Mouse (Mus musculus): ENCODE data around the gene Rbpj. TPM values are rescaled to one million over a fixed set of nuclear protein-coding genes. Genes with fewer than 3 reads are reported as not detected.

The Rbpj gene
- polyA plus RNA-seq, 1 experiment from 2014 or later: 38.0 TPM

DNA sequence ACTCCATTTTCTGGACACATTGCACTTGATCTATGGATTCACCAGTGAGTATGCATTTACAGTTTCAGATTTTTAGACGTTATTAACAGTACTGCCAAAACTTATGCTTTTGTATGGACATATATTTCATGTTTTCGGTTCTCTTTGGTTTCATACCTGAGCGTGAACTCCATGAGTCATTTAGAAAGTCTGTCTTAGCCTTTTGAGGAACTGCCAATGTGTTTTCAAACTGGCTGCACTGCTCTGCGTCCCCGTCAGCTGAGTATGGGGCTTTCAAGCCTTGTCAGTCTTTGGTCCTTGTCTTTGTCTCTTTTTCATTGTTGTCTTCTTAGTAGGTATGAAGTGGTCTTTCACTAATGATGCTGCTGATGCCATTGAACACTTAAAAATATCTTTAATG lies 106.5 kb downstream of the Rbpj start:
- H3K4me3 ChIP-seq: no peak overlapping the region
- WGBS: 86% methylated on average over 5 of the region's 5 CpGs
- H3K36me3 ChIP-seq: no peaks in the 10 kb centered on the region
- H3K4me1 ChIP-seq (replicated peaks): no peaks in the 10 kb centered on the region; the same call in 1 of the 2 replicates
- H3K27me3 ChIP-seq (ENCODE audit: insufficient read depth, poor library complexity, severe bottlenecking): no peaks in the 10 kb centered on the region
- no peak for DNase-seq (ENCODE audit: low spot score)
- no peaks in the 10 kb centered on the region for H3K9me3 ChIP-seq
- H3K27ac ChIP-seq: no peak overlapping the region

- WGBS: 53% methylated on average over 3 of the region's 3 CpGs
- H3K36me3 ChIP-seq: no peaks in the 10 kb centered on the region
- H3K4me3 ChIP-seq: no peak overlapping the region
- no peaks in the 10 kb centered on the region for H3K9me3 ChIP-seq
- H3K4me1 ChIP-seq (replicated peaks): no peaks in the 10 kb centered on the region; the same call in 1 of the 2 replicates
- H3K27ac ChIP-seq: no peak overlapping the region
- DNase-seq (ENCODE audit: low spot score): no peak
- no peaks in the 10 kb centered on the region for H3K27me3 ChIP-seq (ENCODE audit: insufficient read depth, poor library complexity, severe bottlenecking)
Observed at GRCm38 (mm10) chr5:53574883-53575442, 109.0 kb downstream of the Rbpj start.

DNA sequence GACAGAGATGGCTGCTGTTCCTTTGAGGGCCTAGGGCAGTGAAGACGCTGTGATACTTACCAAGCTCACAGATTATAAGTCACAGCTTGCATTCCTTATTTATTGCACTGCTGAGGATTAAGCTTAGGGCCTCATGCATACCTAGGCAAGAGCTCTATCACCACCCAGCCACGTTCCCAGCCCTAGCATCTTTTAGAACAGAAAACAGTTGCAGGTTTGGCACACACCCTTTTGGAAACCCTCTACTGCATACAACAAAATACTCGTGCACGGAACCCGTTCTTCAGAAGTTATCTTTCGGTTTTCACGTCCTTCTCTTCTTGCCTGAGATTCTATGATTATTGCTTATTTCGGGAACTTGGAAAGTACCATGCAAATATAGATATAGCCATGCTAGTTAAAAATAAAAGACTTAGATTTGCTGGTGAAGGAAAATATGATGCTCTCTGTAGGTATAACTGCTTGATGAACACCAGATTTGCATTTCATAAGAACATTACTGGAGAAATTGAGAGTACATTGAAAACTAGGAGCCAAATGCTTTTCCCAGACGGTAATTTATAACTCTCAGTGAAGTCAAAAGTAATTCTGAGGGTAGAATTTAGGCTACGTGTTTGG lies 111.4 kb downstream of the Rbpj start:
- Histone ChIP-seq H3K27ac (no peak overlapping the region), H3K36me3 (no peaks in the 10 kb centered on the region), H3K4me1 (replicated peaks) (no peaks in the 10 kb centered on the region; the same call in 1 of the 2 replicates), H3K9me3 (no peaks in the 10 kb centered on the region), H3K27me3 (ENCODE audit: insufficient read depth, poor library complexity, severe bottlenecking) (no peaks in the 10 kb centered on the region), H3K4me3 (no peak overlapping the region)
- 84% methylated on average over 10 of the region's 10 CpGs for WGBS
- DNase-seq (ENCODE audit: low spot score): no peak

- no peak for DNase-seq (ENCODE audit: low spot score)
- no peak overlapping the region for H3K27ac ChIP-seq
- 94% methylated on average over 9 of the region's 9 CpGs for WGBS
- H3K27me3 ChIP-seq (ENCODE audit: insufficient read depth, poor library complexity, severe bottlenecking): peaks cover 8% of the 10 kb centered on the region; the same call in 1 of the 2 replicates
- H3K4me1 ChIP-seq (replicated peaks): peaks cover 6% of the 10 kb centered on the region; the same call in 1 of the 2 replicates
- H3K36me3 ChIP-seq: no peaks in the 10 kb centered on the region
- H3K4me3 ChIP-seq: no peak overlapping the region
- H3K9me3 ChIP-seq: no peaks in the 10 kb centered on the region
Observed at GRCm38 (mm10) chr5:53584069-53584767, 118.3 kb downstream of the Rbpj start.

DNA sequence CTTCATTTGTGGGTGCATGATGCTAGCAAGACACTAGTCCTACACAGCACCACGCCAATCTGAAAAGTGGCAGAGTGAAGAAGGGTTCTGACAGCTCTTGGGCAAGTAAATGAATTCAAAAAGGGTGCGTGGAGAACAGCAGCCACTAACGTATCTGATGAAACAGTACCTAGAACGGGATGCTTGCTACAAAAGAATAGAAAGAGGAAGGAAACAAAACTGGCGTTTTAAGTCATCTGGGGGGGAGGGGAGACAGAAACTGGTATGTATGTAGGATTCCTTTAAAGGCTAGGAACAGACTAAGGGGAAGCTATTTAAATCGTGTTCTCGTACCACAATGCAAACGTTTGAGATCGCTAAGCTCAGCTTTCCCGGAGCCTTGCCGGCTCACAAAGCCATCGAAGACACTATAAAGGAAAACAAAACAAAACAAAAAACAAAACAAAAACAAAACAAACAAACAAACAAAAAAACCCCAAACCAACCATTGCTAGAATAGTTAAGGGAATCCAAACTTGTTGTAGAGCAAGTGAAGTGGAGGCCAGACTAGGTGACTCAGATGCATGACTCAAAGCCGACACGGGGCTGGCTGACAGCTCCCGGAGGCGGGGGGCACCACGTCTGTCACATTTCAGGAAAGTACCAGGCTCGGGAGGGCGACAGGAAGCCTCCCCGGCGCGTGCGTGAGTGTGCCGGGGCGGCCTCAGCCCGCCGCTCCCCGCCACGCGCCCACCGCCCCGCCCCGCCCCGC lies 122.6 kb downstream of the Rbpj start:
- no peaks in the 10 kb centered on the region for H3K9me3 ChIP-seq
- H3K27ac ChIP-seq: peak overlapping the region; percentile 99
- peak overlapping the region; percentile 92 for H3K4me3 ChIP-seq
- peaks cover 23% of the 10 kb centered on the region for H3K4me1 ChIP-seq (replicated peaks)
- no peaks in the 10 kb centered on the region for H3K36me3 ChIP-seq
- no peak for DNase-seq (ENCODE audit: low spot score)
- H3K27me3 ChIP-seq (ENCODE audit: insufficient read depth, poor library complexity, severe bottlenecking): peaks cover 8% of the 10 kb centered on the region; the same call in 1 of the 2 replicates
- 2% methylated on average over 34 of the region's 34 CpGs for WGBS

GRCm38 (mm10) chr5:53589172-53589960 lies 123.4 kb downstream of the Rbpj start:
- H3K9me3 ChIP-seq: no peaks in the 10 kb centered on the region
- peak overlapping the region; percentile 99 for H3K27ac ChIP-seq
- peaks cover 29% of the 10 kb centered on the region for H3K4me1 ChIP-seq (replicated peaks)
- under 1% methylated on average over 72 of the region's 72 CpGs for WGBS
- H3K36me3 ChIP-seq: no peaks in the 10 kb centered on the region
- H3K27me3 ChIP-seq (ENCODE audit: insufficient read depth, poor library complexity, severe bottlenecking): peaks cover 8% of the 10 kb centered on the region; the same call in 1 of the 2 replicates
- peak overlapping the region; percentile 92 for H3K4me3 ChIP-seq
- peak; percentile 97 for DNase-seq (ENCODE audit: low spot score)

DNA sequence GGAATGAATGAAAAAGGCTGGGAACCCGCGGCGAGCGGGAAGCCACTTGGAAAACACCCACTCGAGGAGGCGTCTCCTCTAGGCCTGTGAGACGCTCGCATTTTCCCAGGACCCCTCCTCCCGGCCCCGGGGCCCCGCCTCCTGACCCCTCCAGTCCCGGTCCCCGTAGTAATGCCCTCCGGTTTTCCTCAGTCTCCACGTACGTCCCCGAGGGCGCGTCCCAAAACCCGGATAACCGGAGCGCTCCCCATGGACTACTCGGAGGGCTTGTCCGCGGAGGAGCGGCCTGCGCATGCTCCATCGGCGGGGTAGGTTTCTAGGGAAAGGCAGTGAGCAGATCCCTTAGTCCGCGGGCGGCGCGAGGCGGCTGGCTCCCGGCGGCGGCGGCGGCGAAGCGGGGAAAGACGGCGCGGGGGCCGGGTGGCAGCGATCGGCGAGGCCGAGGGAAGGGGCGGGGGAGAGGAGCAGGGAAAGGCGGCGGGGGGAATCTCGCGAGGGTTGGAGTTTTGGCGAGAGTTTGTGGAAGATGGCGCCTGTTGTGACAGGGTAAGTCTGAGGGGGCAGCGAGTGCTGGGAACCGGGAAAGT lies 124.3 kb downstream of the Rbpj start:
- H3K9me3 ChIP-seq: no peaks in the 10 kb centered on the region
- under 1% methylated on average over 54 of the region's 59 CpGs for WGBS
- DNase-seq (ENCODE audit: low spot score): peak; percentile 99
- H3K36me3 ChIP-seq: no peaks in the 10 kb centered on the region
- peaks cover 30% of the 10 kb centered on the region for H3K4me1 ChIP-seq (replicated peaks)
- peak overlapping the region; percentile 92 for H3K4me3 ChIP-seq
- H3K27me3 ChIP-seq (ENCODE audit: insufficient read depth, poor library complexity, severe bottlenecking): peaks cover 8% of the 10 kb centered on the region; the same call in 1 of the 2 replicates
- peak overlapping the region; percentile 99 for H3K27ac ChIP-seq

- Histone ChIP-seq H3K4me1 (replicated peaks) (peaks cover 36% of the 10 kb centered on the region), H3K4me3 (peak overlapping the region; percentile 92), H3K27ac (peak overlapping the region; percentile 99), H3K36me3 (no peaks in the 10 kb centered on the region), H3K9me3 (no peaks in the 10 kb centered on the region), H3K27me3 (ENCODE audit: insufficient read depth, poor library complexity, severe bottlenecking) (peaks cover 8% of the 10 kb centered on the region; the same call in 1 of the 2 replicates)
- DNase-seq (ENCODE audit: low spot score): peak; percentile 68
- WGBS: under 1% methylated on average over 66 of the region's 67 CpGs
Observed at GRCm38 (mm10) chr5:53590875-53591682, 125.1 kb downstream of the Rbpj start.

DNA sequence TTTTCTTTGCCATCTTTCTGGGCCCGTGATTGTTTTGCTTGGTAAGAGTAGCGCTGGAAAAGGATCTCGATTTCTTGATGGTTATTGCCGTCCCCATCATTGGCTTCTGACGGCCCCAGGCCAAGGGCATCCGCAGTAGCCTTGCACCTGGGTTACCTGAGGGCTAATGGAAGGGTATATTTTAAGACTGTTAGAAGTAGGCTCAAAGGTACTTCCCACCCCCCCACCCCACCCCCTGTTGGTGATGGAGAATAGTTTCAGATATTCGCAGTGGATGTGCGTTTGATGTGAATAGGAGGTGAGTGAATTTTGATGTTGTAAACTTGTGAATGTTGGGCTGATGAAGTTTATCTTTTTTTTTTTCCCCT lies 125.7 kb downstream of the Rbpj start:
- peaks cover 36% of the 10 kb centered on the region for H3K4me1 ChIP-seq (replicated peaks)
- no peaks in the 10 kb centered on the region for H3K36me3 ChIP-seq
- no peaks in the 10 kb centered on the region for H3K9me3 ChIP-seq
- 2% methylated on average over 8 of the region's 8 CpGs for WGBS
- DNase-seq (ENCODE audit: low spot score): no peak
- H3K27me3 ChIP-seq (ENCODE audit: insufficient read depth, poor library complexity, severe bottlenecking): peaks cover 6% of the 10 kb centered on the region; the same call in 1 of the 2 replicates
- H3K4me3 ChIP-seq: peak overlapping the region; percentile 92
- peak overlapping the region; percentile 99 for H3K27ac ChIP-seq

DNA sequence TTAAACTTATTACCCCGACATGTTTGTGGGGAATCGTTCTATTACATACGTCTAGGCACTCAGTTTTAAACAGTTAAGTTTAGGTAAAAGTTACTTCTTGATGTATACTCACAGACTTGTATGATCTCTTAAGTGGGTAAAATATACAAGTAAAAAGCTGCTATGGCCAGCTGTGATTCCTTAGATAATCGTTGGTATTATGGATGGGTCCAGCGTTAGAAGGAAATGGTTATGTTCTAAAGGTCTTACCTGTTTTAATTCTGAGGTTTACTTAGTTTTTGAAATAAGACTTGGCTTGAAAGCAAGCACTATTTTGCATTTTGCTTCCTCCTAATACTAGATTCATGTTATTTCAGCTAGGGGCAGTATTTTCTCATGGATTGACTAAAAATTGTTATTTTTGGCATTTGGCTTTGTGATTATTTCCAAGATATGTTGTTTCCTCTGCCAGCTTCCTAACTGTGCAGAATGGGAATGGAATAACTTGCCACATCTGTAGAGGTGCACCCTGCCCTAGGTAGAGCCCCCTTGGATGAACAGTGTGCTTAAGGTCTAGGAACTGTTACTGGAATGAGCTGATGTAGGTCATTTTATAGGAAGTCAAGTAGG lies 127.2 kb downstream of the Rbpj start:
- H3K4me1 ChIP-seq (replicated peaks): peaks cover 34% of the 10 kb centered on the region
- DNase-seq (ENCODE audit: low spot score): no peak
- peak overlapping the region; percentile 92; the same call in 1 of the 2 replicates for H3K4me3 ChIP-seq
- H3K36me3 ChIP-seq: no peaks in the 10 kb centered on the region
- no peaks in the 10 kb centered on the region for H3K27me3 ChIP-seq (ENCODE audit: insufficient read depth, poor library complexity, severe bottlenecking)
- 87% methylated on average over 5 of the region's 5 CpGs for WGBS
- no peak overlapping the region for H3K27ac ChIP-seq
- H3K9me3 ChIP-seq: no peaks in the 10 kb centered on the region

DNA sequence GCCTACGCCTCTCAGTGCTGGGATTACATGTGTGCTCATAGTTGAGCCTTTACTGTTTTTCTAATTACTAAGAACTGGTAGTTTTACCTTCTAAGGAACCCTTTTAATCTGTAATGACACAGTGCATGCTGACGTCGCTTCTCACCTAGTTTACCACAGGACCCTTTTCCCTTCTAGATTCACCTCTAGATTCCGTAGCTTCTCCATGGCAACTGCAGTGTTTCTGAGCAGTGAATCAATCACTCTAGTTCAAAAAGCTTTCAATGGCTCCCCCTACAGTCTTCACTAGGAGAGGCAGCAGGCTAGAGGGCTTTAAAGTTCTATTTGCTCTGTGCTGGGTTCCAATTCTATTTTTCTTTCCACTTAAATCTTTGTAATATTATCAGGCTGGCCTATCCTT lies 128.3 kb downstream of the Rbpj start:
- Histone ChIP-seq H3K27ac (no peak overlapping the region), H3K4me1 (replicated peaks) (peaks cover 30% of the 10 kb centered on the region), H3K27me3 (ENCODE audit: insufficient read depth, poor library complexity, severe bottlenecking) (no peaks in the 10 kb centered on the region), H3K9me3 (no peaks in the 10 kb centered on the region), H3K36me3 (no peaks in the 10 kb centered on the region), H3K4me3 (no peak overlapping the region)
- WGBS: 26% methylated on average over 4 of the region's 4 CpGs
- peak; percentile 23 for DNase-seq (ENCODE audit: low spot score)

Data from hindbrain, embryonic 10.5 days (tissue).